Mouse (Mus musculus): ENCODE results near the gene Adal.
A peak's percentile ranks its signal among the peaks of the same experiment; 100 is the strongest.
"Not testable (repeated sequence)": the region's sequence is repeated elsewhere in the genome, so short reads cannot be mapped to it uniquely, and the experiment has no call there.

Gene Adal

GRCm38 (mm10) chr2:121140018-121140882, at the start of gene Adal, which contains the start of gene Lcmt2:
Gene Adal, plus strand, starts transcription at chr2:121140428.
Gene Lcmt2, minus strand, starts transcription at chr2:121140653.
- peak; percentile 90 for DNase-seq

GRCm38 (mm10) chr2:121102051-121102450, 38.2 kb upstream of the Adal start:
- DNase-seq, result peak; percentile 43

GRCm38 (mm10) chr2:121105940-121106339, 34.3 kb upstream of the Adal start:
- DNase-seq, result no peak

GRCm38 (mm10) chr2:121109695-121110094, 30.5 kb upstream of the Adal start, which contains the start of gene Tgm7:
Gene Tgm7, minus strand, starts transcription at chr2:121109795.
- no peak for DNase-seq

- no peak for DNase-seq
Measured at GRCm38 (mm10) chr2:121115418-121115817, 24.8 kb upstream of the Adal start.

GRCm38 (mm10) chr2:121119260-121119659, 21.0 kb upstream of the Adal start:
- no peak for DNase-seq

- not testable (repeated sequence) for DNase-seq
Measured at GRCm38 (mm10) chr2:121126302-121126701, 13.9 kb upstream of the Adal start.

- no peak for DNase-seq
Measured at GRCm38 (mm10) chr2:121127536-121127935, 12.7 kb upstream of the Adal start.

GRCm38 (mm10) chr2:121128865-121129620, 11.2 kb upstream of the Adal start:
- no peak for DNase-seq

GRCm38 (mm10) chr2:121132822-121133221, 7.4 kb upstream of the Adal start:
- no peak for DNase-seq

- no peak for DNase-seq
Measured at GRCm38 (mm10) chr2:121137371-121137770, 2.9 kb upstream of the Adal start.

- peak; percentile 80 for DNase-seq
Measured at GRCm38 (mm10) chr2:121139266-121140017, 786 bp upstream of the Adal start.

GRCm38 (mm10) chr2:121141216-121142035, 1.2 kb downstream of the Adal start:
- DNase-seq, result no peak

- no peak for DNase-seq
Measured at GRCm38 (mm10) chr2:121142415-121142814, 2.2 kb downstream of the Adal start.

GRCm38 (mm10) chr2:121149679-121150078, 9.5 kb downstream of the Adal start:
- no peak for DNase-seq

GRCm38 (mm10) chr2:121153100-121153499, 12.9 kb downstream of the Adal start:
- no peak for DNase-seq

- DNase-seq, result no peak
Measured at GRCm38 (mm10) chr2:121169173-121169572, 28.9 kb downstream of the Adal start.

GRCm38 (mm10) chr2:121169902-121170301, 29.7 kb downstream of the Adal start:
- peak; percentile 30 for DNase-seq

- peak; percentile 64 for DNase-seq
Measured at GRCm38 (mm10) chr2:121170481-121170971, 30.3 kb downstream of the Adal start, which contains the start of gene Tubgcp4. Gene Tubgcp4, plus strand, starts transcription at chr2:121170654.

GRCm38 (mm10) chr2:121170980-121171742, 30.9 kb downstream of the Adal start, which contains the start of gene Zscan29:
Gene Zscan29, minus strand, starts transcription at chr2:121171125.
- peak; percentile 84 for DNase-seq

Measured in kidney, adult 11 months (tissue).